Mouse (Mus musculus) skeletal muscle tissue, adult 2 months (tissue): ENCODE measurements at regions not wholly inside any gene's neighbourhood (a gene's known extent, or its start where the extent isn't known, plus 50 kb on each side); places are given as distances from the start of the nearest gene placed in this dataset.
"Not testable (repeated sequence)": the region's sequence is repeated elsewhere in the genome, so short reads cannot be mapped to it uniquely, and the experiment has no call there.

Experiments used
- DNase-seq: peaks from one replicate; pipeline ENCODE4 v3.0.0-alpha.2; 2012; ENCODE audit warnings: low read depth, low spot score

- no peak for DNase-seq
Measured at GRCm38 (mm10) chr5:78075203-78075602, 667.4 kb upstream of the Igfbp7 start.

GRCm38 (mm10) chr5:78032554-78033250 is 624.9 kb upstream of the Igfbp7 start:
- no peak for DNase-seq

- DNase-seq: no peak
Measured at GRCm38 (mm10) chr5:78017523-78017922, 609.7 kb upstream of the Igfbp7 start.

GRCm38 (mm10) chr5:77986449-77987047 is 578.7 kb upstream of the Igfbp7 start:
- no peak for DNase-seq

GRCm38 (mm10) chr5:77985269-77985668 is 577.4 kb upstream of the Igfbp7 start:
- no peak for DNase-seq

GRCm38 (mm10) chr5:77940021-77940420 is 532.2 kb upstream of the Igfbp7 start:
- DNase-seq: not testable (repeated sequence)

GRCm38 (mm10) chr5:77931874-77932273 is 524.0 kb upstream of the Igfbp7 start:
- no peak for DNase-seq

GRCm38 (mm10) chr5:77921186-77921585 is 513.3 kb upstream of the Igfbp7 start:
- no peak for DNase-seq

- no peak for DNase-seq
Measured at GRCm38 (mm10) chr5:77917086-77917676, 509.3 kb upstream of the Igfbp7 start.

GRCm38 (mm10) chr5:77916375-77916774 is 508.5 kb upstream of the Igfbp7 start:
- DNase-seq: no peak

- DNase-seq: no peak
Measured at GRCm38 (mm10) chr5:77909218-77909617, 501.4 kb upstream of the Igfbp7 start.

GRCm38 (mm10) chr5:77892024-77892423 is 484.2 kb upstream of the Igfbp7 start:
- DNase-seq: not testable (repeated sequence)

GRCm38 (mm10) chr5:77888534-77888933 is 480.7 kb upstream of the Igfbp7 start:
- DNase-seq: no peak

- no peak for DNase-seq
Measured at GRCm38 (mm10) chr5:77871403-77871802, 463.6 kb upstream of the Igfbp7 start.

GRCm38 (mm10) chr5:77865342-77865741 is 457.5 kb upstream of the Igfbp7 start:
- DNase-seq: no peak

- DNase-seq: no peak
Measured at GRCm38 (mm10) chr5:77855191-77855590, 447.4 kb upstream of the Igfbp7 start.

GRCm38 (mm10) chr5:77853999-77854784 is 446.4 kb upstream of the Igfbp7 start:
- DNase-seq: no peak

GRCm38 (mm10) chr5:77851645-77852044 is 443.8 kb upstream of the Igfbp7 start:
- no peak for DNase-seq

- no peak for DNase-seq
Measured at GRCm38 (mm10) chr5:77838186-77839097, 430.6 kb upstream of the Igfbp7 start.

- DNase-seq: no peak
Measured at GRCm38 (mm10) chr5:77827971-77828370, 420.1 kb upstream of the Igfbp7 start.

- DNase-seq: no peak
Measured at GRCm38 (mm10) chr5:77826063-77826462, 418.2 kb upstream of the Igfbp7 start.
